Mouse (Mus musculus) neutrophil, adult 65 days (primary cell): ENCODE data around the gene Gm29423. TPM values are rescaled to one million over a fixed set of nuclear protein-coding genes. Genes with fewer than 3 reads are reported as not detected.

ENCODE experiments used
- total RNA-seq: library from RNA; stranded (reverse); gene quantifications from 2 replicates; pipeline ENCODE4 v1.2.4, GENCODE M21; 2023

Gm29423 gene
- not detected in 2 replicates for total RNA-seq

DNA sequence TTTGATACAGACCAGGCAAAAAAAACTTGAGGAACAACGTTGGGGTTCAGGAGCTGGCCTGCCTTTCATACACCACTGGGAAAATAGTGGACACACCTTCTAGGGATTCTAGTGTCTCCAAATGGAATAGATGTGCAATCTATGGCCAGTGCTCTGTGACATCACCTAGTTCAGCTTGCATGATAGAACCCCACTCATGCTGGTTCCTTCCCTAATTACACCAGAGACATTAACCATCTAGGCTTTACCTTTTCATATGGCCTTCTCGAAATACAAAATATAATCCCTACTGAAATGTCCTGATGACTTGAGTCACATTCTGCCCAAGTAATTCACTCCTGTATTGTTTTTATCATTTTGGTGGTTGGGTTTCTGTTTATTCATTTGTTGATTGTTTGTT, at the start of gene Gm29423, which contains the start of gene Gm29644:
Gene Gm29423, minus strand, starts transcription at position 101 of the 400 bp plus-strand sequence.
Gene Gm29644, minus strand, starts transcription at position 157 of the 400 bp plus-strand sequence.

GRCm38 (mm10) chrY:70273542-70273941, 29.5 kb downstream of the Gm29423 start, which contains the start of gene Gm21118:
TSS of gene Gm21118 (minus strand) at chrY:70273642.

Other genes starting within 250 kb of the Gm29423 start
- gene Gm21118, start 29.6 kb downstream of the Gm29423 start, total RNA-seq = not detected in 2 replicates
- not detected in 2 replicates for gene Gm29644, start 56 bp upstream of the Gm29423 start, total RNA-seq
- gene Gm20888, start 138.6 kb upstream of the Gm29423 start, total RNA-seq = not detected in 2 replicates